ENCODE assay signal across 8 mouse cellular contexts in genomic region chr8:13105908-13106551, GRCm38 (mm10). TPM values are rescaled to one million over a fixed set of nuclear protein-coding genes. Genes with fewer than 3 reads are reported as not detected.
A peak's percentile ranks its signal among the peaks of the same experiment; 100 is the strongest.
DNase-seq lines count a peak whose midpoint lies in the region; ATAC-seq and TF ChIP-seq lines count a peak whose summit lies in the region.

No protein-coding gene starts in this region.

- H3K36me3 ChIP-seq in kidney, adult 2 months (ENCODE audit: control insufficient read depth, insufficient read depth, low read length): no peaks in the 10 kb centered on the region
- H3K36me3 ChIP-seq in forebrain, embryonic 10.5 days (replicated peaks): peaks cover 26% of the 10 kb centered on the region
- H3K36me3 ChIP-seq in hindbrain, postnatal 0 days (ENCODE audit: insufficient read depth, low read length): no peaks in the 10 kb centered on the region
- H3K36me3 ChIP-seq in liver, embryonic 14.5 days (replicated peaks; ENCODE audit: control insufficient read depth, insufficient read depth, low read depth): no peaks in the 10 kb centered on the region; the same call in 1 of the 2 replicates

- peak; percentile 41 for ATAC-seq in hindbrain, postnatal 0 days
- ATAC-seq in liver, embryonic 14.5 days (ENCODE audit: insufficient read depth): peak; percentile 45

- no peak for TF ChIP-seq POLR2A in kidney, adult 2 months (IDR thresholded peaks at IDR 0.05; ENCODE audit: low read depth, low read length)

- H3K4me3 ChIP-seq in kidney, adult 2 months (ENCODE audit: insufficient read depth, low read depth, low read length): peak overlapping the region; percentile 95
- peak overlapping the region; percentile 99 for H3K4me3 ChIP-seq in forebrain, embryonic 10.5 days
- peak overlapping the region; percentile 78 for H3K4me3 ChIP-seq in hindbrain, postnatal 0 days (ENCODE audit: low read length)
- H3K4me3 ChIP-seq in liver, embryonic 14.5 days (ENCODE audit: insufficient read depth in 1 of 2, low read depth in 2 of 2, low read length in 2 of 2): peak overlapping the region; percentile 89 to 95

- under 1% methylated on average over 60 of the region's 63 CpGs for WGBS in kidney, adult 2 months
- WGBS in forebrain, embryonic 10.5 days: under 1% methylated on average over 53 of the region's 63 CpGs
- 0% methylated on average over 49 of the region's 63 CpGs for WGBS in hindbrain, postnatal 0 days
- WGBS in liver, embryonic 14.5 days (ENCODE audit: insufficient replicate concordance): 0% methylated on average over 60 of the region's 63 CpGs

- H3K9ac ChIP-seq in hindbrain, postnatal 0 days (replicated peaks; ENCODE audit: low read length): peak overlapping the region; percentile 86
- H3K9ac ChIP-seq in liver, embryonic 14.5 days (replicated peaks): peak overlapping the region; percentile 98

- no peaks in the 10 kb centered on the region for H3K27me3 ChIP-seq in kidney, adult 2 months (replicated peaks; ENCODE audit: control insufficient read depth, insufficient read depth, low read length)
- no peaks in the 10 kb centered on the region for H3K27me3 ChIP-seq in forebrain, embryonic 10.5 days (ENCODE audit: poor library complexity, severe bottlenecking)
- H3K27me3 ChIP-seq in hindbrain, postnatal 0 days (ENCODE audit: insufficient read depth, low read length): no peaks in the 10 kb centered on the region
- H3K27me3 ChIP-seq in liver, embryonic 14.5 days (ENCODE audit: control insufficient read depth, insufficient read depth, low read length): no peaks in the 10 kb centered on the region

- peak; percentile 66 for DNase-seq in kidney, adult 2 months
- no peak for DNase-seq in kidney, postnatal 14 days
- peak; percentile 71 for DNase-seq in MN1 (ENCODE audit: low spot score)
- no peak for DNase-seq in forebrain, embryonic 10.5 days (ENCODE audit: extremely low spot score, low spot score)
- DNase-seq in hindbrain, postnatal 0 days (ENCODE audit: low spot score): peak; percentile 42
- no peak for DNase-seq in liver, embryonic 14.5 days (ENCODE audit: low read depth in 3 of 3, low spot score in 3 of 3)
- DNase-seq in retina, postnatal 7 days (ENCODE audit: low read depth, low spot score): peak; percentile 56
- DNase-seq in urinary bladder, adult 2 months (ENCODE audit: low spot score): no peak

- peaks cover 9% of the 10 kb centered on the region; the same call in 1 of the 2 replicates for H3K4me1 ChIP-seq in kidney, adult 2 months (ENCODE audit: control insufficient read depth, insufficient read depth, low read length)
- peaks cover 33% of the 10 kb centered on the region for H3K4me1 ChIP-seq in forebrain, embryonic 10.5 days
- peaks cover 7% of the 10 kb centered on the region for H3K4me1 ChIP-seq in hindbrain, postnatal 0 days (ENCODE audit: insufficient read depth, low read length)
- H3K4me1 ChIP-seq in liver, embryonic 14.5 days (replicated peaks; ENCODE audit: control insufficient read depth in 2 of 2, insufficient read depth in 2 of 2, low read length in 1 of 2): peaks cover 34 to 37% of the 10 kb centered on the region in 2 experiments

- no peak for TF ChIP-seq EP300 in liver, embryonic 14.5 days (IDR thresholded peaks at IDR 0.05; ENCODE audit: low read depth)

- peak overlapping the region; percentile 97 for H3K4me2 ChIP-seq in hindbrain, postnatal 0 days (ENCODE audit: low read depth, low read length)
- peak overlapping the region; percentile 80 for H3K4me2 ChIP-seq in liver, embryonic 14.5 days (ENCODE audit: low read depth)

- peak overlapping the region; percentile 89 for H3K27ac ChIP-seq in kidney, adult 2 months (ENCODE audit: insufficient read depth, low read depth, low read length)
- H3K27ac ChIP-seq in forebrain, embryonic 10.5 days: peak overlapping the region; percentile 94
- peak overlapping the region; percentile 90 for H3K27ac ChIP-seq in hindbrain, postnatal 0 days
- H3K27ac ChIP-seq in liver, embryonic 14.5 days: peak overlapping the region; percentile 92

- TF ChIP-seq CTCF in kidney, adult 2 months (conservative IDR thresholded peaks at IDR 0.05; ENCODE audit: insufficient read depth, insufficient read length, low read depth, low read length): no peak
- no peak for TF ChIP-seq CTCF in hindbrain, postnatal 0 days (IDR thresholded peaks at IDR 0.05; ENCODE audit: low read depth)
- no peak for TF ChIP-seq CTCF in liver, embryonic 14.5 days (IDR thresholded peaks at IDR 0.05; ENCODE audit: low read depth)

- H3K9me3 ChIP-seq in forebrain, embryonic 10.5 days: no peaks in the 10 kb centered on the region
- no peaks in the 10 kb centered on the region for H3K9me3 ChIP-seq in hindbrain, postnatal 0 days (ENCODE audit: low read length)
- H3K9me3 ChIP-seq in liver, embryonic 14.5 days (ENCODE audit: control insufficient read depth, low read length): no peaks in the 10 kb centered on the region

RNA-seq across cellular contexts. Expression of gene Cul4a, which starts 0.6 kb away (rescaled TPM):
- 34.4 and 38.0 TPM in 2 replicates for polyA plus RNA-seq in kidney, adult 2 months (2012; rRNA removed)
- polyA plus RNA-seq in forebrain, embryonic 10.5 days (2016; fragmentation: Nextera tagmentation; extraction: Ambion mirVana): 84.9 and 87.8 TPM in 2 replicates
- total RNA-seq in hindbrain, postnatal 0 days (2014; rRNA removed): 118 and 127 TPM in 2 replicates
- 57.9 and 60.6 TPM in 2 replicates for polyA plus RNA-seq in hindbrain, postnatal 0 days (2015; fragmentation: Nextera tagmentation; extraction: Ambion mirVana)
- polyA plus RNA-seq in liver, embryonic 14.5 days (2012; rRNA removed): 38.9 and 48.5 TPM in 2 replicates
- polyA plus RNA-seq in liver, embryonic 14.5 days (2014; fragmentation: Nextera tagmentation; extraction: Ambion mirVana): 68.8 and 83.0 TPM in 2 replicates
- polyA plus RNA-seq in urinary bladder, adult 2 months (2012; rRNA removed): 55.7 and 58.2 TPM in 2 replicates

RNA-seq across cellular contexts. Expression of gene Pcid2, which starts 0.8 kb away (rescaled TPM):
- polyA plus RNA-seq in kidney, adult 2 months (2012; rRNA removed): 17.3 and 18.7 TPM in 2 replicates
- polyA plus RNA-seq in forebrain, embryonic 10.5 days (2016; fragmentation: Nextera tagmentation; extraction: Ambion mirVana): 58.5 and 62.0 TPM in 2 replicates
- 28.6 and 29.1 TPM in 2 replicates for total RNA-seq in hindbrain, postnatal 0 days (2014; rRNA removed)
- polyA plus RNA-seq in hindbrain, postnatal 0 days (2015; fragmentation: Nextera tagmentation; extraction: Ambion mirVana): 29.3 and 31.5 TPM in 2 replicates
- polyA plus RNA-seq in liver, embryonic 14.5 days (2012; rRNA removed): 9.9 and 10.9 TPM in 2 replicates
- 12.3 and 13.2 TPM in 2 replicates for polyA plus RNA-seq in liver, embryonic 14.5 days (2014; fragmentation: Nextera tagmentation; extraction: Ambion mirVana)
- 23.8 and 24.5 TPM in 2 replicates for polyA plus RNA-seq in urinary bladder, adult 2 months (2012; rRNA removed)

RNA-seq across cellular contexts. Expression of gene Proz, which starts 45.3 kb away (rescaled TPM):
- polyA plus RNA-seq in kidney, adult 2 months (2012; rRNA removed): 11.7 and 13.3 TPM in 2 replicates
- polyA plus RNA-seq in forebrain, embryonic 10.5 days (2016; fragmentation: Nextera tagmentation; extraction: Ambion mirVana): 0.31 and 0.33 TPM in 2 replicates
- not detected in 2 replicates for total RNA-seq in hindbrain, postnatal 0 days (2014; rRNA removed)
- 0.40 and 0.58 TPM in 2 replicates for polyA plus RNA-seq in hindbrain, postnatal 0 days (2015; fragmentation: Nextera tagmentation; extraction: Ambion mirVana)
- polyA plus RNA-seq in liver, embryonic 14.5 days (2012; rRNA removed): 22.6 and 24.6 TPM in 2 replicates
- 30.2 and 31.1 TPM in 2 replicates for polyA plus RNA-seq in liver, embryonic 14.5 days (2014; fragmentation: Nextera tagmentation; extraction: Ambion mirVana)
- 0.01 and 0.03 TPM in 2 replicates for polyA plus RNA-seq in urinary bladder, adult 2 months (2012; rRNA removed)

RNA-seq across cellular contexts. Expression of gene Lamp1, which starts 52.9 kb away (rescaled TPM):
- polyA plus RNA-seq in kidney, adult 2 months (2012; rRNA removed): 1,404 and 1,744 TPM in 2 replicates
- polyA plus RNA-seq in forebrain, embryonic 10.5 days (2016; fragmentation: Nextera tagmentation; extraction: Ambion mirVana): 182 and 190 TPM in 2 replicates
- total RNA-seq in hindbrain, postnatal 0 days (2014; rRNA removed): 317 and 341 TPM in 2 replicates
- polyA plus RNA-seq in hindbrain, postnatal 0 days (2015; fragmentation: Nextera tagmentation; extraction: Ambion mirVana): 400 and 402 TPM in 2 replicates
- 112 and 137 TPM in 2 replicates for polyA plus RNA-seq in liver, embryonic 14.5 days (2012; rRNA removed)
- polyA plus RNA-seq in liver, embryonic 14.5 days (2014; fragmentation: Nextera tagmentation; extraction: Ambion mirVana): 178 and 198 TPM in 2 replicates
- polyA plus RNA-seq in urinary bladder, adult 2 months (2012; rRNA removed): 555 and 563 TPM in 2 replicates

Comparison
In these comparisons a context has a peak if more than half of its experiments do, and no peak if none do; other contexts are left out.
1. DNase-seq: peak in kidney, adult 2 months (single experiment), MN1 (single experiment), hindbrain, postnatal 0 days (single experiment) and retina, postnatal 7 days (single experiment); none in kidney, postnatal 14 days (single experiment), forebrain, embryonic 10.5 days (single experiment), liver, embryonic 14.5 days (0 of 3) and urinary bladder, adult 2 months (single experiment).
2. Peak in every context shown above with its lines, with median percentiles within 50 percentile points of each other: H3K27ac ChIP-seq and H3K4me3 ChIP-seq.